Mouse (Mus musculus) forebrain, embryonic 11.5 days (tissue): ENCODE measurements around the gene Sptbn2. TPM values are rescaled to one million over a fixed set of nuclear protein-coding genes. Genes with fewer than 3 reads are reported as not detected.

ENCODE experiments used
- ATAC-seq: fragments of 200-750 bp; cut with Nextera tagmentation; replicated peaks from 2 replicates; pipeline ENCODE4 v1.8.0; 2017; ENCODE audit warnings: moderate TSS enrichment; ENCODE audit not compliant: low FRiP score
- DNase-seq: peaks from one replicate; pipeline ENCODE4 v3.0.0-alpha.2; 2017; ENCODE audit warnings: low spot score
- H3K27ac ChIP-seq: fragments of 300-500 bp; sonication (generic); 2 replicates; pipeline ENCODE4 v1.5.1; 2014; ENCODE audit warnings: low read depth, low read length
- H3K27me3 ChIP-seq: fragments of 300-500 bp; sonication (generic); 2 replicates; pipeline ENCODE4 v1.6.1; 2014; ENCODE audit warnings: mild to moderate bottlenecking, low read length, mixed read lengths; ENCODE audit not compliant: control insufficient read depth, insufficient read depth
- H3K36me3 ChIP-seq: fragments of 300-500 bp; sonication (generic); 2 replicates; pipeline ENCODE4 v1.6.1; 2014; ENCODE audit warnings: mild to moderate bottlenecking, low read length, moderate library complexity, mixed read lengths; ENCODE audit not compliant: control insufficient read depth, insufficient read depth
- H3K4me1 ChIP-seq: fragments of 300-500 bp; sonication (generic); replicated peaks from 2 replicates; pipeline ENCODE4 v1.6.1; 2014; ENCODE audit warnings: low read length, mixed read lengths; ENCODE audit not compliant: control insufficient read depth, insufficient read depth
- H3K4me2 ChIP-seq: fragments of 300-500 bp; sonication (generic); 2 replicates; pipeline ENCODE4 v1.6.1; 2014; ENCODE audit warnings: low read depth, mild to moderate bottlenecking, low read length, moderate library complexity, mixed read lengths; ENCODE audit not compliant: severe bottlenecking
- H3K4me3 ChIP-seq: fragments of 300-500 bp; sonication (generic); 2 replicates; pipeline ENCODE4 v1.5.1; 2014; ENCODE audit warnings: low read depth, low read length
- H3K9ac ChIP-seq: fragments of 300-500 bp; sonication (generic); 2 replicates; pipeline ENCODE4 v1.6.1; 2014; ENCODE audit warnings: low read length
- H3K9me3 ChIP-seq: fragments of 300-500 bp; sonication (generic); 2 replicates; pipeline ENCODE4 v1.6.1; 2016; ENCODE audit warnings: low read length, mixed read lengths; ENCODE audit not compliant: control insufficient read depth
- WGBS: fragments of 180-500 bp; shearing (Covaris S2); extraction: QIAGEN DNeasy Blood & Tissue Kit; methylation state at CpG from one replicate; pipeline ENCODE4 v1.1.7; 2014; 5-methylcytosine and 5-hydroxymethylcytosine counted together
- polyA plus RNA-seq: library from polyadenylated mRNA; unstranded; fragments of >200 nt; fragmentation: Nextera tagmentation; extraction: Ambion mirVana; gene quantifications from 2 replicates; pipeline ENCODE4 v1.2.1, GENCODE M21; 2014

Gene Sptbn2
- polyA plus RNA-seq, 1 experiment from 2014 or later = 16.7 TPM

GRCm38 (mm10) chr19:4797846-4798245 lies 86.9 kb downstream of the Sptbn2 start:
- Histone ChIP-seq H3K36me3 (peaks cover 12% of the 10 kb centered on the region; the same call in 1 of the 2 replicates), H3K9me3 (no peaks in the 10 kb centered on the region), H3K9ac (no peak overlapping the region), H3K4me2 (no peak overlapping the region), H3K27ac (no peak overlapping the region), H3K4me1 (no peaks in the 10 kb centered on the region), H3K4me3 (no peak overlapping the region), H3K27me3 (no peaks in the 10 kb centered on the region)
- ATAC-seq (no peak), DNase-seq (no peak)
- WGBS = 96% methylated on average over 2 of the region's 2 CpGs

GRCm38 (mm10) chr19:4799083-4799482 lies 88.1 kb downstream of the Sptbn2 start:
- no peak overlapping the region for H3K4me2 ChIP-seq
- H3K27ac ChIP-seq = no peak overlapping the region
- no peaks in the 10 kb centered on the region for H3K27me3 ChIP-seq
- ATAC-seq (no peak), DNase-seq (no peak)
- H3K9ac ChIP-seq = no peak overlapping the region
- H3K36me3 ChIP-seq = peaks cover 14% of the 10 kb centered on the region; the same call in 1 of the 2 replicates
- no peak overlapping the region for H3K4me3 ChIP-seq
- H3K4me1 ChIP-seq = no peaks in the 10 kb centered on the region
- no peaks in the 10 kb centered on the region for H3K9me3 ChIP-seq
- WGBS = 96% methylated on average over 5 of the region's 5 CpGs

Other genes starting within 250 kb of the Sptbn2 start
- gene Syt12, start 233.7 kb upstream of the Sptbn2 start, polyA plus RNA-seq = 1.1 and 1.7 TPM in 2 replicates
- not detected in 2 replicates for gene 2010003K11Rik, start 212.6 kb upstream of the Sptbn2 start, polyA plus RNA-seq
- gene Pcx, start 200.7 kb upstream of the Sptbn2 start, polyA plus RNA-seq = 18.5 and 19.3 TPM in 2 replicates
- 8.5 and 12.0 TPM in 2 replicates for gene Lrfn4, start 95.5 kb upstream of the Sptbn2 start, polyA plus RNA-seq
- 60.1 and 67.2 TPM in 2 replicates for gene Rce1, start 85.5 kb upstream of the Sptbn2 start, polyA plus RNA-seq
- gene Gm960, start 12.5 kb upstream of the Sptbn2 start, polyA plus RNA-seq = 4.6 and 4.9 TPM in 2 replicates
- 136 and 139 TPM in 2 replicates for gene Rbm4b, start 45.3 kb downstream of the Sptbn2 start, polyA plus RNA-seq
- gene Rbm4, start 82.7 kb downstream of the Sptbn2 start, polyA plus RNA-seq = 100 and 110 TPM in 2 replicates
- gene Gm21992, start 100.4 kb downstream of the Sptbn2 start, polyA plus RNA-seq = 15.0 and 31.9 TPM in 2 replicates
- gene Rbm14, start 100.5 kb downstream of the Sptbn2 start, polyA plus RNA-seq = 139 and 144 TPM in 2 replicates
- 36.4 and 37.9 TPM in 2 replicates for gene Ccs, start 128.2 kb downstream of the Sptbn2 start, polyA plus RNA-seq
- 0.11 and 0.17 TPM in 2 replicates for gene Ccdc87, start 128.2 kb downstream of the Sptbn2 start, polyA plus RNA-seq
- 20.2 and 27.6 TPM in 2 replicates for gene Ctsf, start 144.0 kb downstream of the Sptbn2 start, polyA plus RNA-seq
- gene Actn3, start 166.7 kb downstream of the Sptbn2 start, polyA plus RNA-seq = 1.8 and 2.2 TPM in 2 replicates
- 12.3 and 15.7 TPM in 2 replicates for gene Zdhhc24, start 167.5 kb downstream of the Sptbn2 start, polyA plus RNA-seq
- gene Bbs1, start 195.5 kb downstream of the Sptbn2 start, polyA plus RNA-seq = 8.7 and 13.9 TPM in 2 replicates
- gene Dpp3, start 217.1 kb downstream of the Sptbn2 start, polyA plus RNA-seq = 152 and 172 TPM in 2 replicates
- gene Peli3, start 232.0 kb downstream of the Sptbn2 start, polyA plus RNA-seq = 2.1 and 2.5 TPM in 2 replicates